Mouse (Mus musculus) hindbrain, embryonic 11.5 days (tissue): Measurements from ENCODE around the gene Gtf2a1. TPM values are rescaled to one million over a fixed set of nuclear protein-coding genes. Genes with fewer than 3 reads are reported as not detected.
"Not testable (repeated sequence)": the region's sequence is repeated elsewhere in the genome, so short reads cannot be mapped to it uniquely, and the experiment has no call there.

Experiments used
- ATAC-seq: fragments of 200-750 bp; cut with Nextera tagmentation; 2 replicates; pipeline ENCODE4 v1.8.0; 2017; ENCODE audit warnings: mild to moderate bottlenecking, moderate TSS enrichment, moderate library complexity; ENCODE audit not compliant: low FRiP score
- DNase-seq: peaks from one replicate; pipeline ENCODE4 v3.0.0-alpha.2; 2015; ENCODE audit warnings: low spot score
- H3K27ac ChIP-seq: fragments of 300-500 bp; sonication (generic); 2 replicates; pipeline ENCODE4 v1.5.1; 2014; ENCODE audit warnings: mild to moderate bottlenecking, low read depth, low read length
- H3K27me3 ChIP-seq: fragments of 300-500 bp; sonication (generic); 2 replicates; pipeline ENCODE4 v1.6.1; 2014; ENCODE audit warnings: mild to moderate bottlenecking, low read length, moderate library complexity, mixed read lengths; ENCODE audit not compliant: control insufficient read depth, insufficient read depth
- H3K36me3 ChIP-seq: fragments of 300-500 bp; sonication (generic); 2 replicates; pipeline ENCODE4 v1.6.1; 2014; ENCODE audit warnings: mild to moderate bottlenecking, low read length, moderate library complexity, mixed read lengths; ENCODE audit not compliant: control insufficient read depth, insufficient read depth
- H3K4me1 ChIP-seq: fragments of 300-500 bp; sonication (generic); replicated peaks from 2 replicates; pipeline ENCODE4 v1.6.1; 2014; ENCODE audit warnings: low read length, mixed read lengths; ENCODE audit not compliant: control insufficient read depth, insufficient read depth
- H3K4me2 ChIP-seq: fragments of 300-500 bp; sonication (generic); replicated peaks from 2 replicates; pipeline ENCODE4 v1.6.1; 2014; ENCODE audit warnings: mild to moderate bottlenecking, low read depth, low read length
- H3K4me3 ChIP-seq: fragments of 300-500 bp; sonication (generic); 2 replicates; pipeline ENCODE4 v1.5.1; 2014; ENCODE audit warnings: low read depth, low read length
- H3K9ac ChIP-seq: fragments of 300-500 bp; sonication (generic); 2 replicates; pipeline ENCODE4 v1.6.1; 2014; ENCODE audit warnings: low read depth, low read length
- H3K9me3 ChIP-seq: fragments of 300-500 bp; sonication (generic); 2 replicates; pipeline ENCODE4 v1.6.1; 2016; ENCODE audit warnings: low read length; ENCODE audit not compliant: control insufficient read depth
- WGBS: fragments of 180-500 bp; shearing (Covaris S2); extraction: QIAGEN DNeasy Blood & Tissue Kit; methylation state at CpG from one replicate; pipeline ENCODE4 v1.1.7; 2014; 5-methylcytosine and 5-hydroxymethylcytosine counted together
- polyA plus RNA-seq: library from polyadenylated mRNA; unstranded; fragments of >200 nt; fragmentation: Nextera tagmentation; extraction: Ambion mirVana; gene quantifications from 2 replicates; pipeline ENCODE4 v1.2.1, GENCODE M21; 2014

Gene Gtf2a1
- polyA plus RNA-seq, 1 experiment from 2014 or later, result 57.9 TPM

DNA sequence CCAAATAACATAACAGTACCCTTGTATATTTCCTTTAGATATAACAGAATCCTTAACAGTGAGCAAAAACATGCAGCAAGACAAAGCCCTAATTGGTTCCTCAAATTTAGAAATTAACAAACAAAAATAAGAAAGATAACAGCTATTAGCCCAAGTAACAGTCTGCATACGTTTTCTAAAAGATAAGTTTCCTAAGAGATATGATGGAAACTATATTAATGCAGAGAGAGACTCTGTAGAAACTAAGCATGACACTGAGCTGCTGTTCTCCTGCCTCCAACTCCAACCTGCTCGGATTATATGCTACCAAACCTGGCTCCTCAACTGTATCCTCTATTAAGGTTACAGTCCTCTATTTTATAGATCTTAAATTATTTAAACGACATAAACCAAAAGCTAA lies 21.0 kb downstream of the Gtf2a1 start:
- Histone ChIP-seq H3K27me3 (no peaks in the 10 kb centered on the region), H3K4me1 (no peaks in the 10 kb centered on the region), H3K4me2 (no peak overlapping the region), H3K9ac (no peak overlapping the region), H3K9me3 (no peaks in the 10 kb centered on the region), H3K4me3 (no peak overlapping the region), H3K27ac (no peak overlapping the region), H3K36me3 (peaks cover 3% of the 10 kb centered on the region; the same call in 1 of the 2 replicates)
- no peak for ATAC-seq
- 91% methylated on average over 3 of the region's 3 CpGs for WGBS
- DNase-seq, result no peak

DNA sequence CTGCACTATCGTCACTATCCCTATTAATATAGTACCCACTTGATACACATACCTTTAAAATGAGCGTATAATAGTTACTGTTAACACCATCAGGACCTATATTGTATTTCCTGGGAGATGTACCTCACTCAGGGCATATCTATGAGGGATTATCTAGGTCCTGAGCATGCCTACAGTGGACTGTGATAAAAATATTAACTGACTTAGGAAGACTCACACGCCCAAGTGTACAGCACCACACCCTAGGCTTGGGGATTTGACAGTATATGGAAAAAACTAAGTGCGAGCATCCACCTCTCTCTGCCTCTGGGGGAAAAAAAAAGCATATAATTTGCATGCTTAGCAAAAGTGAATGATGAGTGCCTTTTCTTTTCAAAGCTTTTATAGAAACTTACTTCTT lies 23.1 kb downstream of the Gtf2a1 start:
- Histone ChIP-seq H3K4me2 (no peak overlapping the region), H3K4me1 (no peaks in the 10 kb centered on the region), H3K9ac (no peak overlapping the region), H3K9me3 (no peaks in the 10 kb centered on the region), H3K36me3 (peaks cover 3% of the 10 kb centered on the region; the same call in 1 of the 2 replicates), H3K27me3 (no peaks in the 10 kb centered on the region), H3K4me3 (no peak overlapping the region), H3K27ac (no peak overlapping the region)
- 96% methylated on average over 4 of the region's 4 CpGs for WGBS
- ATAC-seq (no peak), DNase-seq (no peak)

DNA sequence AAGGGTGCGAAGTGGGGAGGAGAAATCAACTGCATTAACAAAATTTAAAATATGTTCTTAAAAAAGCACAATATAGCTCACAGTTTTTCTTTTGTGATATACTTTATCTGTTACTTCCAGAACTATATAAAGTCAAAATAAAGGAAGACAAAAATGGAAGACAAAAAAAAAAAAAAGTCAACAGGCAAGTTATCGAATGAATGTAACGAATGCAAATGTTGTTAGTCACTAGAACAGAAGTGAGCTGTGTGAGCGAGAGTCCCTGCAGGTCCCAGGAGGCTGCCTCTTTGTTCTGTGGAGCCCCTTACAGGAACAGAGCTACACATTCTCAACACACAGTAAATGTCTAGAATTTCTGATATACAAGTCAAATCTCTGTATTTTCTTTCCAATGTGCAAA lies 32.1 kb downstream of the Gtf2a1 start:
- not testable (repeated sequence) for H3K9me3 ChIP-seq, H3K4me2 ChIP-seq, H3K36me3 ChIP-seq, H3K4me1 ChIP-seq, H3K9ac ChIP-seq, H3K27me3 ChIP-seq, ATAC-seq, H3K27ac ChIP-seq, H3K4me3 ChIP-seq, DNase-seq
- WGBS, result 81% methylated on average over 4 of the region's 4 CpGs

DNA sequence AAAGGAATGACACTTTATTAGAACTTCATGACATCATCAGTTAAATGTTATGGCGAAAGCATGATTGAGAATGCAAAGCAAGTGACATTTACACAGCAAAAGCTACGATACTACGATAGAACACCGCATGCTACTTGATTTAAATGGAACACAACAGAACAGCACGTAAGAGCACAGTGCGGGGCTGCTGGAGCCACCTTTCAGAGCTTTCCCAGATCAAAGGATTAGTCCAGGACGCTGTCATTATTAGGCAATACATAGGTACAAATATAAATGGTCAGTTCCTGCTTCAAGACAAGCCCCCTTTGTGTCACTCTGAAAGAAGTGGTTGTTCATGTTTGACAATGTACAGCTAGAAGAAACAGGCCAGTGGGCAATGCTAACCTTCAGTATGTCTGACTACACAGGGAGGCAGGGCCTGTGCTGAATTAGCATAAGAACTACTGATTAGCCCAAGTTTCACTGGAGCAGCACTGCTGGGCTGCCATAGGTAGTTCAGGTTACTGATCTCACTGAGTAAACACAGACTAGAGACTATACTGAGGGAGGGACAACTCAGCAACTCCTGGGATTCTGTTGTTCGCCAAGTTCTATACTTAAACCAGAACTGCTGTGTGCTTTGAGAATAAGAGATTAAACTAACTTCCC lies 32.8 kb downstream of the Gtf2a1 start:
- not testable (repeated sequence) for H3K4me2 ChIP-seq, H3K36me3 ChIP-seq, H3K27me3 ChIP-seq, H3K4me3 ChIP-seq, DNase-seq, H3K9ac ChIP-seq, H3K27ac ChIP-seq, H3K9me3 ChIP-seq, H3K4me1 ChIP-seq
- ATAC-seq, result peak; percentile 51; the same call in 1 of the 2 replicates
- WGBS, result 85% methylated on average over 8 of the region's 8 CpGs

DNA sequence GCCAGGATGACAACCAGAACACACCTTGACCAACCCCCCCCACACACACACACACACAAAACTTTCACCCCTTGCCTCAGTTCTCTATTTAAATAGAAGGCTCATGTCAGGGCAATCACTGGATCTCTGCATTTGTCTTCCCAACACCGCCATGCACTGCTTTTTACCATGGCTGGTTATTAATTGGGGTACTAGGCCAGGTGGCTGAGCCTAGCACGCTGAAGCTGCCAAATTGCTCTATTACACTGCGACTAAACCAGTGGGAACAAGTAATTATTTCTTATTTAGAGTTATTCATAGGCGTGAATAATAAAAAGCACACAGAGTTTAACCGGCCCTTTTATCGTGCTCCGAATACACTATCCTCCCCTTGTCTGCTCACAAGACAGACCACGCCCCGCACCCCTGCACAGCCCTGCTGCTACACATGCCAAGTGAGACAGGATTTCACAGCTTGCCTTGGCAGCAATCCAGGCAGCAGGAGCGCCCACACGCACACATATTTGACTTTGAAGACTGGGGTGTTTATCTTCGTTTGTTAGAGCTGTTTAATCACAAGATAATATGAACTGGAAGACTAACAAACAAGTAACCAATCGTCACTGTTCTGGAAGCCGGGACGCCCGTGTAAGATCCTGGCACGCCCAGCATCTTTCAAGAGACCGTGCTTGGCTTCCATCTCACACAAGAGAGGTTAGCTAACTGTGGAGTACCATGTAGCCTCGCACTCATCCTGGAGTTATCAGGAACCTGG lies 38.3 kb downstream of the Gtf2a1 start:
- Histone ChIP-seq H3K9me3 (no peaks in the 10 kb centered on the region), H3K4me2 (no peak overlapping the region), H3K9ac (no peak overlapping the region), H3K27me3 (no peaks in the 10 kb centered on the region), H3K4me1 (no peaks in the 10 kb centered on the region), H3K4me3 (no peak overlapping the region), H3K27ac (no peak overlapping the region), H3K36me3 (no peaks in the 10 kb centered on the region)
- WGBS, result 86% methylated on average over 19 of the region's 19 CpGs
- ATAC-seq (peak; percentile 76), DNase-seq (no peak)

DNA sequence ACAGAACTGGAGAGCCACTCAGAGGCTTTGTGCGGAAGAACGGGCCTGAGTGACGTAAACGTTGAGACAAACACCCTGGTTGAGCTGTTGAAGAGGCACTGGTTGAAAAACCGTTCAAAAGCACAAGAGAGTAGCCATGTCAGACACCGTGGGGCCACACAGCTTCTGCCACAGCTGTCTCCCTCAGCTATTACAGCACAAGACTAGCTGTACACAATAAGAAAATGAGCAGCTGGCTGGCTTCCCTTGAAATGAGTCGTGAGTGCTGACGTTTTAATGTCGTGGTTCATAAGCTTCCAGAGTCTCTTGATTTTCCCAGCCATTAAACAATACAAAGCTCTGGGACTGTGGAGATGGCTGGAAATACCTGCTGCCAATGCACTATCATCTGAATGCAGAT lies 40.8 kb downstream of the Gtf2a1 start:
- H3K9ac ChIP-seq, result no peak overlapping the region
- no peaks in the 10 kb centered on the region for H3K4me1 ChIP-seq
- no peak overlapping the region for H3K27ac ChIP-seq
- no peak for ATAC-seq
- no peaks in the 10 kb centered on the region for H3K36me3 ChIP-seq
- WGBS, result 73% methylated on average over 9 of the region's 9 CpGs
- no peaks in the 10 kb centered on the region for H3K27me3 ChIP-seq
- no peak overlapping the region for H3K4me2 ChIP-seq
- no peak overlapping the region for H3K4me3 ChIP-seq
- H3K9me3 ChIP-seq, result no peaks in the 10 kb centered on the region
- DNase-seq, result no peak

DNA sequence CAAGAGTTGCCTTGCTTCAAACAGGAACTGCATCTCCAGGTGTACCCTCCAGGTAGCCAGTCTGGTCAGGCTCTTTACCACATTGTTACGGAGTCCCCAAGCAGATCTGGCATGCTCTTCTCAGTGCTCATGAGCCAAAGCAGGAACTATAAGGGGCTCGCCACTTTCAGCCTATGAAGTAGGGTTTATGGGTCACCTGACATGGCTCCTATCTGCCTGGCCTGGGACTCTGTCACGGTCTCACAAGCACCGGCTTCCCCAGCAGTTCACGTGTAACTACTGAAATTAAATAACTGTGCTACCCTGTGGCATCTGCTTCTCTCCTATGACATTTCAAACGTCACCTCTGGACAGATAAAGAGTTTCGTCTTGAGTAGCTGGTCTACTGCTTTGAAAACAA lies 50.1 kb downstream of the Gtf2a1 start:
- no peak for DNase-seq
- Histone ChIP-seq H3K4me1 (no peaks in the 10 kb centered on the region), H3K9ac (no peak overlapping the region), H3K9me3 (no peaks in the 10 kb centered on the region), H3K4me2 (no peak overlapping the region), H3K4me3 (no peak overlapping the region), H3K27me3 (no peaks in the 10 kb centered on the region; the same call in 1 of the 2 replicates), H3K36me3 (no peaks in the 10 kb centered on the region), H3K27ac (no peak overlapping the region)
- 92% methylated on average over 7 of the region's 7 CpGs for WGBS
- ATAC-seq, result no peak

DNA sequence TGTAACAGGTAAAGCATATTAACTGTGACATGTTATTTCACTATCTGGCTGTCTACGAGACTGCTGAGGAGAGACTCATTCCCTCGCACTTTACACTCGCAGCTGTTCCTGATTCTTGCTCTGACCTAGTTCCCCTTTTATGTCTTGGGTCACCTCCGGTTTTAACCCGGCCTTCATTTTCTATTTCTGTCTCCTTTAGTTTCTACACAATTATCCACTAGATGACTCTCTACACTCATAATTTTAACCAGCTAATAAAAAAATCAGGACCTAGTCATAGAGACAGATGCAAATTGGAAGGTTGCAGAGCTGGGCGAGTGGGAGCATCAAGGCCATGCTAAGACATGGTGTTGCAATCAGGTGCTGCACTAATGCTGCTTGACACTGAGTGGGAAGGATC lies 55.8 kb downstream of the Gtf2a1 start:
- Histone ChIP-seq H3K4me1 (no peaks in the 10 kb centered on the region), H3K4me3 (no peak overlapping the region), H3K36me3 (no peaks in the 10 kb centered on the region), H3K9ac (no peak overlapping the region), H3K27me3 (no peaks in the 10 kb centered on the region), H3K4me2 (no peak overlapping the region), H3K27ac (no peak overlapping the region), H3K9me3 (no peaks in the 10 kb centered on the region)
- no peak for DNase-seq
- ATAC-seq, result no peak
- 88% methylated on average over 6 of the region's 6 CpGs for WGBS

DNA sequence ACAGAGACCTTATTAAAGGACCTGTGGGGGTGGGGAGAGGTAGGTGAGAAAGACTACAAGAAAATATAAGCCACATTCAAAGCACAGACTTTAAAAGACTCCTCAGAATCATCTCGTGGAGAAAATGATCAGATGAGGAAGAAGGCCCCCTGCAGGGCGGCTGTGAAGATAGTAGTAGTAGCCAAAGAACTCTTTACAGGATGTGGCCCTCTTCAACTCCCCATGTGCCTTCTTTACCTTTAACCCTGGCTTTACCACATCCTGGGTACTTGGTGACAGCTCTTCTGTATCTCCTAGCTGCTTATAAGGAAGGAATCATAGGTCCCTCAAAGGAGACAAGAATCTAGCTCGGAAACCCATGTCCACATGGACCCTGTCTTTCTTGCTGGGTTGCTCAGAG lies 66.7 kb downstream of the Gtf2a1 start:
- WGBS, result 74% methylated on average over 3 of the region's 3 CpGs
- Histone ChIP-seq H3K9ac (no peak overlapping the region), H3K4me3 (no peak overlapping the region), H3K4me1 (no peaks in the 10 kb centered on the region), H3K27me3 (no peaks in the 10 kb centered on the region), H3K9me3 (no peaks in the 10 kb centered on the region), H3K36me3 (no peaks in the 10 kb centered on the region), H3K27ac (no peak overlapping the region), H3K4me2 (no peak overlapping the region)
- ATAC-seq (no peak), DNase-seq (no peak)
